Mouse (Mus musculus) embryonic fibroblast, embryonic 13.5 days (primary cell): ENCODE measurements around the gene Stt3b.
"Not testable (repeated sequence)": the region's sequence is repeated elsewhere in the genome, so short reads cannot be mapped to it uniquely, and the experiment has no call there.

Source experiments
- CTCF ChIP-seq: IDR thresholded peaks from 2 replicates; pipeline ENCODE4 v1.5.1; 2011; ENCODE audit warnings: mild to moderate bottlenecking, control low read depth, low read length, moderate library complexity, borderline replicate concordance; ENCODE audit not compliant: insufficient read depth
- POLR2A ChIP-seq: IDR thresholded peaks from 2 replicates; pipeline ENCODE4 v1.6.1; 2011; ENCODE audit warnings: low read depth, mild to moderate bottlenecking, control low read depth, low read length, moderate library complexity

DNA sequence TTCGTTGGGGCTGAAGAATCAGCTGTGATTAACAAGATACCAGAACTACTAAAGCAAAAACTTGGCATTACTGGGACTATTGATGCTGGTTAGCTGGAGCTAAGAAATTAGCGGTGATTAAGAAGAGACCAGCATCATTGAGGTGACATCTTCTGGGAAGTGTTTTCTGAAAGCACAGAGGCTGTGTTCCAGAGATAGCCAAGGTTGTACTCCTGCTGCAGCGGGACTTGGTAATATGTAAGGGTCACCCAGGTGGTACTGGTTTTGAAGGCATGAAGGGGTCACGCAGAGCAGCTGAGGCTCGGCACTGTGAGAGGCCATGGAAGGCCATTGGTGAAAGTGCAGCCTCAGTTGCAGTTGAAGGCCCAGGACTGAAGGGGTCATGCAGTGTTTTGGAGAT lies 37.8 kb downstream of the Stt3b start:
- TF ChIP-seq POLR2A, CTCF: not testable (repeated sequence)
